Mouse (Mus musculus) CD4-positive naive resting alpha-beta T cell, adult 57 days (primary cell): ENCODE results near the gene Vmn2r95. TPM values are rescaled to one million over a fixed set of nuclear protein-coding genes. Genes with fewer than 3 reads are reported as not detected.

ENCODE experiments used
- total RNA-seq: library from RNA; stranded (reverse); gene quantifications from one replicate; pipeline ENCODE4 v1.2.4, GENCODE M21; 2023

Vmn2r95 gene
- not detected for total RNA-seq

DNA sequence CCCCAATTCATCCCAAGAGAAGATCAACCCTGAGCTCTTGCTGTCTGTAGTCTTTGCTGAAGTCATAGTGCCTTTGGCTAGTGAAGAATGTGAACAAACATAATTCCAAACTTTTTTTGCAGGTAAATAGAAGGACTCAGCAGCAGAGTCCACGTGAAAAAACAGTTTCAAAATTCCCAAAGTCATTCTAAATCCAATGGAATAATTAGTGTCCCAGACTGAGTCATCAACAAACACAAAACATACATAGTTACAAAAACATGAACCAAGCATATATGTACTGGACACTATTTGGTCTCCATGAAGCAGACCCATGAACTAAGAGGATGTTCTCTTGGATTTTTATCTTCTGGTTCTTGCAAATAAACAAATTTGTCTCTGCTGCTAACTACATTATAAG, at the start of gene Vmn2r95:
Vmn2r95 (plus strand) TSS at position 301 of the 400 bp plus-strand sequence.

Other genes with a start within 250 kb of the Vmn2r95 start
- not detected for gene Vmn2r94, start 146.3 kb upstream of the Vmn2r95 start, total RNA-seq
- not detected for gene Vmn2r93, start 126.0 kb upstream of the Vmn2r95 start, total RNA-seq
- 1.9 TPM for gene Vmn2r96, start 149.1 kb downstream of the Vmn2r95 start, total RNA-seq